14 mouse cellular contexts compared by ENCODE assay signal in genomic region chr6:30545689-30546088, GRCm38 (mm10). TPM values are rescaled to one million over a fixed set of nuclear protein-coding genes. Genes with fewer than 3 reads are reported as not detected.
DNase-seq lines count a peak whose midpoint lies in the region; ATAC-seq and TF ChIP-seq lines count a peak whose summit lies in the region.
"Had no signal": no experiment of that assay in that cellular context is flagged by ENCODE, and none has a peak within 500 bp of the region (broad histone marks: within the 10 kb centered on the region; RNA-seq: fewer than 3 reads in every experiment).

No protein-coding gene starts in this region.

- TF ChIP-seq CTCF in stomach, postnatal 0 days (IDR thresholded peaks at IDR 0.05; ENCODE audit: low read depth), result no peak

- DNase-seq in heart, postnatal 25 days (ENCODE audit: low spot score), result no peak
- no peak for DNase-seq in stomach, postnatal 0 days (ENCODE audit: low spot score)
- peak; percentile 84 for DNase-seq in telencephalon, adult 2 months (ENCODE audit: low read depth, low spot score)
- no peak for DNase-seq in spleen, postnatal 10 days (ENCODE audit: low spot score in 2 of 2)
- no peak for DNase-seq in ovary, postnatal 10 days (ENCODE audit: low spot score)
- DNase-seq: gastrocnemius, postnatal 25 days; kidney, postnatal 36 days; liver, embryonic 13.5 days; thymus, postnatal 36 days had no signal

- H3K36me3 ChIP-seq in heart, embryonic 14.5 days (ENCODE audit: control insufficient read depth, insufficient read depth, low read length), result no peaks in the 10 kb centered on the region
- no peaks in the 10 kb centered on the region for H3K36me3 ChIP-seq in stomach, embryonic 14.5 days (ENCODE audit: control insufficient read depth, insufficient read depth, low read length)
- H3K36me3 ChIP-seq in stomach, postnatal 0 days (ENCODE audit: control insufficient read depth, insufficient read depth, low read length), result no peaks in the 10 kb centered on the region
- no peaks in the 10 kb centered on the region for H3K36me3 ChIP-seq in limb, embryonic 12.5 days
- H3K36me3 ChIP-seq: liver, embryonic 13.5 days had no signal

- H3K4me1 ChIP-seq in heart, embryonic 14.5 days (ENCODE audit: control insufficient read depth in 2 of 2, insufficient read depth in 2 of 2, low read length in 2 of 2), result peaks cover 41 to 73% of the 10 kb centered on the region in 2 experiments
- peaks cover 28% of the 10 kb centered on the region for H3K4me1 ChIP-seq in stomach, embryonic 14.5 days (ENCODE audit: control insufficient read depth, insufficient read depth, low read length)
- H3K4me1 ChIP-seq in stomach, postnatal 0 days (replicated peaks; ENCODE audit: control insufficient read depth, insufficient read depth), result peaks cover 5% of the 10 kb centered on the region
- peaks cover 92% of the 10 kb centered on the region for H3K4me1 ChIP-seq in limb, embryonic 12.5 days (replicated peaks)

- H3K4me2 ChIP-seq in heart, embryonic 14.5 days (ENCODE audit: low read length), result peak overlapping the region; percentile 41
- H3K4me2 ChIP-seq in stomach, embryonic 14.5 days (replicated peaks; ENCODE audit: low read depth, low read length), result no peak overlapping the region
- H3K4me2 ChIP-seq in stomach, postnatal 0 days (replicated peaks; ENCODE audit: low read depth), result no peak overlapping the region
- H3K4me2 ChIP-seq in limb, embryonic 12.5 days, result peak overlapping the region; percentile 50
- H3K4me2 ChIP-seq: liver, embryonic 13.5 days had no signal

- ATAC-seq in heart, embryonic 14.5 days (ENCODE audit: insufficient number of reproducible peaks, insufficient read depth, low FRiP score, low read depth), result peak; percentile 81
- ATAC-seq in stomach, embryonic 14.5 days (ENCODE audit: insufficient number of reproducible peaks, insufficient read depth, low FRiP score, low read depth), result no peak
- no peak for ATAC-seq in stomach, postnatal 0 days (ENCODE audit: low FRiP score, low TSS enrichment)
- no peak for ATAC-seq in limb, embryonic 12.5 days (ENCODE audit: insufficient number of reproducible peaks, insufficient read depth, low FRiP score, low TSS enrichment, low read depth)

- H3K9ac ChIP-seq in heart, embryonic 14.5 days (ENCODE audit: low read length), result peak overlapping the region; percentile 27; the same call in 1 of the 2 replicates
- H3K9ac ChIP-seq in stomach, embryonic 14.5 days (replicated peaks; ENCODE audit: low read depth, low read length), result no peak overlapping the region
- H3K9ac ChIP-seq in stomach, postnatal 0 days (ENCODE audit: low read length), result no peak overlapping the region
- H3K9ac ChIP-seq in limb, embryonic 12.5 days (replicated peaks), result no peak overlapping the region
- H3K9ac ChIP-seq: liver, embryonic 13.5 days had no signal

- no peaks in the 10 kb centered on the region for H3K9me3 ChIP-seq in heart, embryonic 14.5 days (ENCODE audit: control insufficient read depth, low read length)
- no peaks in the 10 kb centered on the region for H3K9me3 ChIP-seq in stomach, embryonic 14.5 days (ENCODE audit: control insufficient read depth, low read depth, low read length)
- H3K9me3 ChIP-seq in stomach, postnatal 0 days (ENCODE audit: control insufficient read depth, low read length), result no peaks in the 10 kb centered on the region
- no peaks in the 10 kb centered on the region for H3K9me3 ChIP-seq in limb, embryonic 12.5 days
- H3K9me3 ChIP-seq: liver, embryonic 13.5 days had no signal

- intact Hi-C loops in heart, postnatal 25 days (cut with DNase I), result no loop called here

- TF ChIP-seq EP300 in stomach, postnatal 0 days (optimal IDR thresholded peaks at IDR 0.05), result no peak

- peak overlapping the region; percentile 85 to 90 for H3K27ac ChIP-seq in heart, embryonic 14.5 days (replicated peaks in 1 of 2; ENCODE audit: control insufficient read depth in 1 of 2, insufficient read depth in 1 of 2, low read depth in 2 of 2, low read length in 2 of 2)
- peak overlapping the region; percentile 2; the same call in 1 of the 2 replicates for H3K27ac ChIP-seq in stomach, embryonic 14.5 days (ENCODE audit: low read length)
- H3K27ac ChIP-seq in stomach, postnatal 0 days (replicated peaks), result no peak overlapping the region
- peak overlapping the region; percentile 98 for H3K27ac ChIP-seq in limb, embryonic 12.5 days
- H3K27ac ChIP-seq: liver, embryonic 13.5 days had no signal

- 18% methylated on average over 7 of the region's 7 CpGs for WGBS in heart, embryonic 14.5 days
- 70% methylated on average over 7 of the region's 7 CpGs for WGBS in stomach, embryonic 14.5 days
- 76% methylated on average over 7 of the region's 7 CpGs for WGBS in stomach, postnatal 0 days
- WGBS in limb, embryonic 12.5 days, result 42% methylated on average over 7 of the region's 7 CpGs

- H3K27me3 ChIP-seq in heart, embryonic 14.5 days (ENCODE audit: control insufficient read depth, insufficient read depth, low read length), result no peaks in the 10 kb centered on the region
- no peaks in the 10 kb centered on the region for H3K27me3 ChIP-seq in stomach, embryonic 14.5 days (ENCODE audit: control insufficient read depth, insufficient read depth, low read length)
- H3K27me3 ChIP-seq in stomach, postnatal 0 days (ENCODE audit: control insufficient read depth, insufficient read depth, low read length), result no peaks in the 10 kb centered on the region
- no peaks in the 10 kb centered on the region for H3K27me3 ChIP-seq in limb, embryonic 12.5 days
- H3K27me3 ChIP-seq: CH12.LX had no signal

- H3K4me3 ChIP-seq in heart, embryonic 14.5 days (ENCODE audit: control insufficient read depth in 1 of 2, insufficient read depth in 1 of 2, low read depth in 1 of 2, low read length in 2 of 2), result no peak overlapping the region
- no peak overlapping the region for H3K4me3 ChIP-seq in stomach, embryonic 14.5 days (ENCODE audit: low read depth, low read length)
- no peak overlapping the region for H3K4me3 ChIP-seq in stomach, postnatal 0 days (ENCODE audit: low read depth, low read length)
- H3K4me3 ChIP-seq in limb, embryonic 12.5 days (replicated peaks), result peak overlapping the region; percentile 25; the same call in 1 of the 2 replicates
- H3K4me3 ChIP-seq: liver, embryonic 13.5 days had no signal

RNA-seq across cellular contexts. Expression of gene Cpa2, which starts 4.3 kb away (rescaled TPM):
- 2.2 and 4.8 TPM in 2 replicates for polyA plus RNA-seq in heart, embryonic 14.5 days (2014; fragmentation: Nextera tagmentation; extraction: Ambion mirVana)
- not detected for total RNA-seq in heart, postnatal 25 days (2021)
- 1.4 and 127 TPM in 2 replicates for polyA plus RNA-seq in stomach, embryonic 14.5 days (2014; fragmentation: Nextera tagmentation; extraction: Ambion mirVana)
- polyA plus RNA-seq in stomach, postnatal 0 days (2015; fragmentation: Nextera tagmentation; extraction: Ambion mirVana), result 1.7 and 2.6 TPM in 2 replicates
- polyA plus RNA-seq in limb, embryonic 12.5 days (2016; fragmentation: Nextera tagmentation; extraction: Ambion mirVana), result 23.7 and 28.1 TPM in 2 replicates
- total RNA-seq: CH12.LX; common myeloid progenitor, adult 5-6 weeks; gastrocnemius, postnatal 25 days had no signal

RNA-seq across cellular contexts. Expression of gene Cpa4, which starts 22.5 kb away (rescaled TPM):
- polyA plus RNA-seq in heart, embryonic 14.5 days (2014; fragmentation: Nextera tagmentation; extraction: Ambion mirVana), result 2.5 TPM in 2 replicates
- not detected for total RNA-seq in heart, postnatal 25 days (2021)
- polyA plus RNA-seq in stomach, embryonic 14.5 days (2014; fragmentation: Nextera tagmentation; extraction: Ambion mirVana), result 0.49 and 0.71 TPM in 2 replicates
- polyA plus RNA-seq in stomach, postnatal 0 days (2015; fragmentation: Nextera tagmentation; extraction: Ambion mirVana), result 32.7 and 33.7 TPM in 2 replicates
- 1.9 TPM in 2 replicates for polyA plus RNA-seq in limb, embryonic 12.5 days (2016; fragmentation: Nextera tagmentation; extraction: Ambion mirVana)
- total RNA-seq: CH12.LX; common myeloid progenitor, adult 5-6 weeks; gastrocnemius, postnatal 25 days had no signal

RNA-seq across cellular contexts. Expression of gene Ssmem1, which starts 36.0 kb away (rescaled TPM):
- not detected in 2 replicates for polyA plus RNA-seq in heart, embryonic 14.5 days (2014; fragmentation: Nextera tagmentation; extraction: Ambion mirVana)
- total RNA-seq in heart, postnatal 25 days (2021), result under 1 TPM in 1 of 2 experiments, not detected in 1; 0.25 TPM
- polyA plus RNA-seq in stomach, embryonic 14.5 days (2014; fragmentation: Nextera tagmentation; extraction: Ambion mirVana), result 0.52 TPM in 1 of 2 replicates, not detected in the other
- polyA plus RNA-seq in stomach, postnatal 0 days (2015; fragmentation: Nextera tagmentation; extraction: Ambion mirVana), result not detected in 2 replicates
- 0.50 TPM in 1 of 2 replicates, not detected in the other for polyA plus RNA-seq in limb, embryonic 12.5 days (2016; fragmentation: Nextera tagmentation; extraction: Ambion mirVana)
- total RNA-seq: common myeloid progenitor, adult 5-6 weeks had no signal

RNA-seq across cellular contexts. Expression of gene Tmem209, which starts 36.1 kb away (rescaled TPM):
- 25.4 and 26.3 TPM in 2 replicates for polyA plus RNA-seq in heart, embryonic 14.5 days (2014; fragmentation: Nextera tagmentation; extraction: Ambion mirVana)
- total RNA-seq in heart, postnatal 25 days (2021), result 1 to 10 TPM; 7.5 TPM
- polyA plus RNA-seq in stomach, embryonic 14.5 days (2014; fragmentation: Nextera tagmentation; extraction: Ambion mirVana), result 39.8 and 45.0 TPM in 2 replicates
- 13.0 and 13.7 TPM in 2 replicates for polyA plus RNA-seq in stomach, postnatal 0 days (2015; fragmentation: Nextera tagmentation; extraction: Ambion mirVana)
- polyA plus RNA-seq in limb, embryonic 12.5 days (2016; fragmentation: Nextera tagmentation; extraction: Ambion mirVana), result 36.4 and 39.9 TPM in 2 replicates

Comparison
In these comparisons a context has a peak if more than half of its experiments do, and no peak if none do; other contexts are left out.
1. H3K4me2 ChIP-seq: peak in heart, embryonic 14.5 days (single experiment) and limb, embryonic 12.5 days (single experiment); none in stomach, embryonic 14.5 days (single experiment) and stomach, postnatal 0 days (single experiment).